Mouse (Mus musculus) left cerebral cortex, postnatal 36 days (tissue): ENCODE data around the gene Alk. TPM values are rescaled to one million over a fixed set of nuclear protein-coding genes. Genes with fewer than 3 reads are reported as not detected.
"Not testable (repeated sequence)": the region's sequence is repeated elsewhere in the genome, so short reads cannot be mapped to it uniquely, and the experiment has no call there.

Experiments used
- DNase-seq, 2 experiments: peaks; one replicate each; pipeline ENCODE4 v3.0.0; 2021 to 2022; ENCODE audit warnings: low spot score in 2 of 2, mixed read lengths in 1 of 2
- intact Hi-C: fragments of 180-260 bp; cut with DNase I; formaldehyde crosslinking; loops from one replicate; pipeline ENCODE4 v1.15.1; 2025
- total RNA-seq, 2 experiments: library from RNA; stranded (reverse); gene quantifications; 2 replicates each; pipeline ENCODE4 v1.2.3; 2021

The Alk gene
- total RNA-seq, 2 experiments from 2014 or later = 7.6 to 10.1 TPM

DNA sequence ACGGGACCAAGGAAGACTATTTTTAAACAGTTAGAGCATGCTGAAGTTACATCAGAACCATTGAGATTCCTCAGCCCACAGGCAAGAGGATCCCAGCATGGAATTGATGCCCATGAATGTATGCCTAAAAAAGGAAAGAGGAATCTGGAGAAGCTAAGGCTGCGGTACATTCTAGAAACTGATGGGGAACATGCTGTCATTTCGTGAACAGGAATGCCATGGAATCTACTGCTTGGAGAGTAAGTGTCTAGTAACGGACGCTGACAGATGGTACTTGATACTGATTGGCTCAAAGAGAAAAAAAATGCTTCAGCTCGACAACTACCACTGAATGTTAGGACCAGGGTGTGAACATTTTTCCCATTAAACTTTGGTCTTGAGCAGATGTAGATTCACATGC lies 69.1 kb downstream of the Alk start:
- intact Hi-C loops = no loop called here
- no peak for DNase-seq

- intact Hi-C loops = no loop called here
- no peak for DNase-seq
Observed at GRCm38 (mm10) chr17:72532266-72532665, 72.2 kb downstream of the Alk start.

DNA sequence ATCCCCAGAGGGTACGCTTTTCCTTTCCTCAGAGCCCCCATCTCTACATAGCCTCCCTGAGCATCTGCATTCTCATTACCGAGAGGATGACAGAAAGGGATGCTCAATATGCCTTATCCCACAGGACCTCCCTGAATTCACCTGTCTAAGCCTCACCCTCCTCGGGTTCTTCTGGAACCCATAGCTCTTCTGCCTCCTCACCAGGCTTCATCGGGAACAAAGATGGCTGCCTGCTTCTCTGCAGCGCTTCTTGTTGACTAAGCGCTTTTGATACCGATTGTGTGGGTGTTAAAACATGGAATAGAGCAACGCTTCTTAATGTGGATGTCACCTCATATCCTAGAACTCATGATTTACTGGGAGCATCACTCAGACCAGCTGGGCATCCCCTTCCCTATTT lies 75.9 kb downstream of the Alk start:
- intact Hi-C loops = loop anchor here (10.0 kb wide), 1 partner anchor 214 kb away; no protein-coding TSS in a partner anchor
- DNase-seq = no peak

DNA sequence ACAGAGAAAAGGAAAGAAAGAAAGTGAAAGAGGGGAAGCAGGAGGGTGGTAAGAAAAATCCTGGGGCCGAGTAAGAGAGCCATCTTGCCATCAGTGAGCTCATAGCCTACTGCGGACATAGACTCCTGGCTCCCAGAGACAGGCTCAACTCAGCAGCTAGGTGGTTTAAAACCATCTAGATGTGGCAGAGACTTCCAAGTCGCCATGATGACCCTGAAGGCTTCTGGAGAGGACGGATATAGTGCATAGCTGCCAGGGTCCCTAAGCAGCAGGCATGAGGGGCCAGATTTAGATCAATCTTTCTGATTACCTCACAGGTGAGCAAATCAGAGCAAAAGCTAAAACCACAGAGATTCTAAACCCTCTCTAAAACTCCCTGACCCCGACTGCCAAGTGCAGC lies 76.9 kb downstream of the Alk start:
- intact Hi-C loops = loop anchor here (10.0 kb wide), 1 partner anchor 213 kb away; no protein-coding TSS in a partner anchor
- no peak for DNase-seq

GRCm38 (mm10) chr17:72526356-72526755 lies 78.1 kb downstream of the Alk start:
- intact Hi-C loops = loop anchor here (10.0 kb wide), 1 partner anchor 212 kb away; no protein-coding TSS in a partner anchor
- DNase-seq = no peak

- DNase-seq = no peak
- intact Hi-C loops = loop anchor here (5.0 to 10.0 kb wide), 2 partner anchors 210 to 558 kb away; no protein-coding TSS in a partner anchor
Observed at GRCm38 (mm10) chr17:72524839-72525238, 79.6 kb downstream of the Alk start.

- DNase-seq = no peak
- intact Hi-C loops = loop anchor here (5.0 to 10.0 kb wide), 2 partner anchors 208 to 556 kb away; no protein-coding TSS in a partner anchor
Observed at GRCm38 (mm10) chr17:72523006-72523405, 81.4 kb downstream of the Alk start.

- intact Hi-C loops = loop anchor here (5.0 to 10.0 kb wide), 2 partner anchors 208 to 555 kb away; no protein-coding TSS in a partner anchor
- DNase-seq = peak; percentile 64 to 73
Observed at GRCm38 (mm10) chr17:72522381-72522780, 82.0 kb downstream of the Alk start.

- intact Hi-C loops = loop anchor here (5.0 to 10.0 kb wide), 2 partner anchors 207 to 554 kb away; no protein-coding TSS in a partner anchor
- DNase-seq = no peak
Observed at GRCm38 (mm10) chr17:72521353-72521752, 83.1 kb downstream of the Alk start.

- intact Hi-C loops = no loop called here
- DNase-seq = no peak
Observed at GRCm38 (mm10) chr17:72510746-72511145, 93.7 kb downstream of the Alk start.

GRCm38 (mm10) chr17:72508678-72509394 lies 95.6 kb downstream of the Alk start:
- intact Hi-C loops = no loop called here
- no peak for DNase-seq

DNA sequence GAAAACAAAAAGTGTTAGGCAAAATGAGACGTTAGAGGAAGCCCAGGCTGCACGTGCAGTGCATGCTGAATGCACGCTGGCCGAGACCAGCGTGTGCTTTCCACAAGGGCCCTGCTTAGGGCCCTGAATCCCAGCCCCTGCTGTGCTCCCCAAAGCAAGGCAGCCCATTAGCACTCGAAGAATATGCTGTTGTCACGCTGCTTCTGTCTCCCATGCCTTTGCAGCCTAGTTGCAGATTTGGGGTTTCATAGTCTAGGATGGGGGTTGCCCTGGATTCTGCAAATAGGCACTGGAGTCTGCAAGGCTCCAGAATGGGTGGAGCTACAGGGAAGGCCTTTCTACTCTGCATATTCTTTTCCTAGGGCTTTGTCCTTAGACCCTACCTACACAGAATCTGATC lies 99.2 kb downstream of the Alk start:
- intact Hi-C loops = no loop called here
- DNase-seq = peak in 1 of 2 experiments; percentile 5

DNA sequence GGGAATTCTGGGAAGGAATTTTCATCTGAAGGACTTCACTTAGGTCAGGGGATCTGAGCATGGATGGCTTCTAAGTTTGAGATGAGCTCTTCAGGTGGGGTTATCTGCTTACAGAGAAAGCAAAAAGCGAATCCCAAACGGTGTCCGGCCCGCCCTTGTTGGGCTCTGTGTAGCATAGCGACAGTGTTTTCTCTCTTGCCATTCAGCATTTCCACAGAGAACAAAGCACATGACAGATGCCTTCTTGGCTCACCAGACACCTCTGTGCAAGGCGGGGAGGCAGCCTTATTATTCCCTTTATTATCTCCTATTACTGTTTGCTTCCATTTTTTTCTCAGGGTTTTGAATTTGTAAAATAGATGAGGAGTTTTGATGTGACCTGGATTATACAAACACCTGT lies 99.8 kb downstream of the Alk start:
- DNase-seq = no peak
- intact Hi-C loops = no loop called here

GRCm38 (mm10) chr17:72495395-72495794 lies 109.0 kb downstream of the Alk start:
- DNase-seq = no peak
- intact Hi-C loops = no loop called here

DNA sequence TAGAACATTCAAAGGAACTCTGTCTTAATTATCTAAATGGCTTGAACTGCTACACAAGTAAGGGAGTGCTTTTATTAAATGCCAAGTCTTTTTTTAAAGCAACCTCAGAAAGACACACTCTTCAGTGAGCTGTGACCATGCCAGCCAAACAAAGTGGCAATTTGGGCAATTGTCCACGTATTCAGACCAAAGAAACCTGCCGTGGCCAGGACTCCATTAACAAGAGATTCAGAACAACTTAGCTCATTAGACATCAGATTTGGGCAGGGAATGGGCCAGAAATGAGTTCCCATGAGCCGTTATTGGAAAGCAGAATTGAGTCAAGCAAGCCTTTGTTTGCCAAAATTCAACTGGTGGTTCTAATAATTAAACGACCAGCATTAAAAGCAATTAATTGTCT lies 118.8 kb downstream of the Alk start:
- peak; percentile 10 to 19 for DNase-seq
- intact Hi-C loops = no loop called here

DNA sequence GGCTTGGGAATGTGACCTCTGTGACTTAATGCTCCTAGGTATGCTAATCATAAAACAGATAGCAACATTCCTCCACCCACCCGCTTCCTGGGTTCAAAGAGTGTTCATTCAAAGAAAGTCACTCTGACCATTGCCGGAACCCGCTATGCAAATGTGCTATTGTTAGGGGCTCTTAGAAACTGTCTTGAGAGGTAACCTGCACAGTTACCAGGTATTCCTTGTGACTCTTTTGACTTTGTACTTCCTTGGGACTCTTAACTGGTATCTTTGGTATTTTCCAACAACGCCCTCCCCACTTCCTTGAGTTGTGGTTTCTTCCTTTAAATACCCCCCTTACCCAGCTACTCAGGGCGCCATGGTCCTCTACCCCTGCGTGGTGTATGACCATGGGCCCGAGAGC lies 125.2 kb downstream of the Alk start:
- intact Hi-C loops, DNase-seq: not testable (repeated sequence)

DNA sequence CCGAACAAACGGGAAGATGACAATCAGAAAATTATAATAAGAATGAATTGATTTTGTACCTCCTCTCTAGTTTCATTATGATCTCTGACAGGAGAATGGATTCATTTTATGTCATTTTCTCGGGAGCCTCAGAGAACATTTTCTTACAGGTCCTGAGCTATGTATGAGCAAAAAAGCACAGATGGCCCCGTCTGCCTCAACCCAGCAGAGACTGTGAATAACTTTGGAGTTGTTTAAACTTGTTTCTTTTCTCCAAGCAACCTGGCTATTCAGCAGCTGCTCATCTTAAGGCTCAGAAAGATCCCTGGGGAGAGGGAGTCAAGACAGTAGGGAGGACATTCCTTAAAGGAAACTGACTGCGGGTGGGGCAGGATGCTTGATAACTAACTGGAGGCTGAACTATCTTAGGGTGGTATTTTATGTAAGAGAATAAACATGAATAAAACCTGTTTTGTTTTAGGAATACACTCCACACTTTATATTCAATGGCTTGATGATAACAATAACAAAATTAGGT lies 126.5 kb downstream of the Alk start:
- intact Hi-C loops = no loop called here
- DNase-seq = peak in 1 of 2 experiments; percentile 9

GRCm38 (mm10) chr17:72476956-72477355 lies 127.5 kb downstream of the Alk start:
- DNase-seq = no peak
- intact Hi-C loops = no loop called here

- no peak for DNase-seq
- intact Hi-C loops = no loop called here
Observed at GRCm38 (mm10) chr17:72474166-72474565, 130.3 kb downstream of the Alk start.

- intact Hi-C loops = no loop called here
- DNase-seq = peak in 1 of 2 experiments; percentile 5
Observed at GRCm38 (mm10) chr17:72448477-72448876, 155.9 kb downstream of the Alk start.
